Mouse (Mus musculus) hindbrain, embryonic 16.5 days (tissue): ENCODE results near the gene Acrv1. TPM values are rescaled to one million over a fixed set of nuclear protein-coding genes. Genes with fewer than 3 reads are reported as not detected.
A peak's percentile ranks its signal among the peaks of the same experiment; 100 is the strongest.

Experiments used
- ATAC-seq: fragments of 200-750 bp; cut with Nextera tagmentation; 2 replicates; pipeline ENCODE4 v1.8.0; 2017; ENCODE audit warnings: moderate TSS enrichment, moderate library complexity
- H3K27ac ChIP-seq: fragments of 300-500 bp; sonication (generic); 2 replicates; pipeline ENCODE4 v1.5.1; 2014; ENCODE audit warnings: low read depth, mild to moderate bottlenecking, control low read depth, low read length, moderate library complexity
- H3K27me3 ChIP-seq: fragments of 300-500 bp; sonication (generic); replicated peaks from 2 replicates; pipeline ENCODE4 v1.6.1; 2014; ENCODE audit warnings: low read length; ENCODE audit not compliant: control insufficient read depth, insufficient read depth
- H3K36me3 ChIP-seq: fragments of 300-500 bp; sonication (generic); 2 replicates; pipeline ENCODE4 v1.6.1; 2014; ENCODE audit warnings: mild to moderate bottlenecking, low read length, moderate library complexity, mixed read lengths; ENCODE audit not compliant: control insufficient read depth, insufficient read depth
- H3K4me1 ChIP-seq: fragments of 300-500 bp; sonication (generic); 2 replicates; pipeline ENCODE4 v1.6.1; 2014; ENCODE audit warnings: low read depth, low read length; ENCODE audit not compliant: control insufficient read depth, insufficient read depth
- H3K4me2 ChIP-seq: fragments of 300-500 bp; sonication (generic); 2 replicates; pipeline ENCODE4 v1.6.1; 2014; ENCODE audit warnings: mild to moderate bottlenecking, low read length, control low read depth, moderate library complexity
- H3K4me3 ChIP-seq: fragments of 300-500 bp; sonication (generic); 2 replicates; pipeline ENCODE4 v1.5.1; 2014; ENCODE audit warnings: mild to moderate bottlenecking, low read length, control low read depth, moderate library complexity
- H3K9ac ChIP-seq: fragments of 300-500 bp; sonication (generic); 2 replicates; pipeline ENCODE4 v1.6.1; 2014; ENCODE audit warnings: low read depth, mild to moderate bottlenecking, control low read depth, low read length, moderate library complexity
- H3K9me3 ChIP-seq: fragments of 300-500 bp; sonication (generic); 2 replicates; pipeline ENCODE4 v1.6.1; 2014; ENCODE audit warnings: mild to moderate bottlenecking, low read length, moderate library complexity; ENCODE audit not compliant: control insufficient read depth
- WGBS: fragments of 180-500 bp; shearing (Covaris S2); extraction: QIAGEN DNeasy Blood & Tissue Kit; methylation state at CpG from one replicate; pipeline ENCODE4 v1.1.7; 2014; 5-methylcytosine and 5-hydroxymethylcytosine counted together
- polyA plus RNA-seq: library from polyadenylated mRNA; unstranded; fragments of >200 nt; fragmentation: Nextera tagmentation; extraction: Ambion mirVana; gene quantifications from 2 replicates; pipeline ENCODE4 v1.2.1, GENCODE M21; 2015

Gene Acrv1
- polyA plus RNA-seq, 1 experiment from 2014 or later: not detected

DNA sequence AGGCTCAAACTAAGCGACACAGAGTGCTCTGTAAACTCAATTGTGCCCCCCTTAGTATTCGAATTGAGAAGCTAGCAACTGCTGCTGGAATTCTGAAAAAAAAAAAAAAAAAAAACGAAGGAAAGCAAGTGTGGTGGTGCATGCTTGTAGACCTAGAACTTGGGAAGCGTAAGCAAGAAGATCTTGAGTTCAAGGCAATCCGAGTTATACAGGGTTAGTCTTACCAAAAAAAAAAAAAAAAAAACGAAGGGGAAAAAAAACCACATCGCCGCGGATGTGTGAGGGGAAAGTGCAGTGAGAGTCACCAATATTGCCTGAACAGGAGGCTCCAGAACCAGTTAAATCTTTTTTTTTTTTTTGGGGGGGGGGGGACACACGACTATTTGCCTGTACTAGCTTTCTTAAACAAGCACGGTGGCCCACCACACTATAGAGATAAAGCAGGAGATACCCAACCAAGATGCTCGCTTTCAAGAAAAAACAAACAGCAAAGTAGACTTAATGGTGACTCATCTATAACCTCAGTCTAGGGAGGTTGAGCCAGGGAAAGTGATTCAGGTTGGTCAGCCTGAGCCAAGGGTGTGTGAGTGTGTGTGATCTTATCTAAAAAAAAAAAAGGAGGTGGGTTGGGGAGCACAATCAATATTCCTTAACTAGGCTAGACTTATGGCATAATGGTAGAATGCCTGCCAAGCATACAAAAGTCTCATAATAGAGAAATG is 34.2 kb downstream of the Acrv1 start, which contains the start of gene Chek1:
Gene Chek1 (minus strand): TSS at position 32 of the 722 bp plus-strand sequence.
- H3K27me3 ChIP-seq: no peaks in the 10 kb centered on the region

More for the DNA sequence above, 34.2 kb downstream of the Acrv1 start, which contains the start of gene Chek1:
- no peaks in the 10 kb centered on the region for H3K36me3 ChIP-seq
- 7% methylated on average over 12 of the region's 12 CpGs for WGBS
- no peaks in the 10 kb centered on the region for H3K9me3 ChIP-seq
- peak within 1 kb of the TSS; percentile 73 for H3K4me3 ChIP-seq
- H3K27ac ChIP-seq: peak within 1 kb of the TSS; percentile 87
- no peak for ATAC-seq
- peak within 1 kb of the TSS; percentile 99 for H3K4me2 ChIP-seq
- peak within 1 kb of the TSS; percentile 70 for H3K9ac ChIP-seq
- peaks cover 11% of the 10 kb centered on the region for H3K4me1 ChIP-seq

Other genes starting within 250 kb of the Acrv1 start
- not detected in 2 replicates for gene Gm9513, start 217.6 kb upstream of the Acrv1 start, polyA plus RNA-seq
- not detected in 2 replicates for gene Gm5615, start 151.3 kb upstream of the Acrv1 start, polyA plus RNA-seq
- gene Gm17689, start 110.6 kb upstream of the Acrv1 start, polyA plus RNA-seq: not detected in 2 replicates
- gene A630095E13Rik, start 49.8 kb upstream of the Acrv1 start, polyA plus RNA-seq: not detected in 2 replicates
- gene Chek1, start 33.8 kb downstream of the Acrv1 start, polyA plus RNA-seq: 8.9 and 9.1 TPM in 2 replicates
- 86.5 and 95.3 TPM in 2 replicates for gene Stt3a, start 74.5 kb downstream of the Acrv1 start, polyA plus RNA-seq
- 125 and 128 TPM in 2 replicates for gene Ei24, start 104.2 kb downstream of the Acrv1 start, polyA plus RNA-seq
- 552 and 573 TPM in 2 replicates for gene Fez1, start 128.6 kb downstream of the Acrv1 start, polyA plus RNA-seq